Mouse (Mus musculus): Measurements from ENCODE around the gene Ccdc18. TPM values are rescaled to one million over a fixed set of nuclear protein-coding genes. Genes with fewer than 3 reads are reported as not detected.
"Not testable (repeated sequence)": the region's sequence is repeated elsewhere in the genome, so short reads cannot be mapped to it uniquely, and the experiment has no call there.

Gene Ccdc18
- polyA plus RNA-seq, 1 experiment from 2014 or later, result 5.7 TPM

- no peaks in the 10 kb centered on the region for H3K9me3 ChIP-seq (ENCODE audit: control insufficient read depth, low read length)
- H3K4me3 ChIP-seq (replicated peaks; ENCODE audit: low read length), result no peak overlapping the region
- no peak overlapping the region for H3K27ac ChIP-seq (ENCODE audit: low read length)
- ATAC-seq, result no peak
- no peaks in the 10 kb centered on the region for H3K4me1 ChIP-seq (replicated peaks; ENCODE audit: control insufficient read depth, insufficient read depth, low read length)
- H3K4me2 ChIP-seq (ENCODE audit: low read length), result no peak overlapping the region
- no peaks in the 10 kb centered on the region for H3K27me3 ChIP-seq (replicated peaks; ENCODE audit: control insufficient read depth, insufficient read depth, low read length)
- no peak overlapping the region for H3K9ac ChIP-seq (replicated peaks; ENCODE audit: low read depth, low read length)
- no peaks in the 10 kb centered on the region for H3K36me3 ChIP-seq (ENCODE audit: control insufficient read depth, insufficient read depth)
Observed at GRCm38 (mm10) chr5:108226159-108226558, 93.5 kb downstream of the Ccdc18 start.

- ATAC-seq, result no peak
- Histone ChIP-seq H3K4me3 (replicated peaks; ENCODE audit: low read length) (no peak overlapping the region), H3K9me3 (ENCODE audit: control insufficient read depth, low read length) (no peaks in the 10 kb centered on the region), H3K4me1 (replicated peaks; ENCODE audit: control insufficient read depth, insufficient read depth, low read length) (no peaks in the 10 kb centered on the region), H3K27ac (ENCODE audit: low read length) (no peak overlapping the region), H3K4me2 (ENCODE audit: low read length) (no peak overlapping the region), H3K36me3 (ENCODE audit: control insufficient read depth, insufficient read depth) (no peaks in the 10 kb centered on the region), H3K27me3 (replicated peaks; ENCODE audit: control insufficient read depth, insufficient read depth, low read length) (no peaks in the 10 kb centered on the region), H3K9ac (replicated peaks; ENCODE audit: low read depth, low read length) (no peak overlapping the region)
- 57% methylated on average over 3 of the region's 3 CpGs for WGBS
Observed at GRCm38 (mm10) chr5:108246314-108246765, 113.7 kb downstream of the Ccdc18 start.

GRCm38 (mm10) chr5:108250033-108250432 lies 117.4 kb downstream of the Ccdc18 start:
- ATAC-seq, result no peak
- Histone ChIP-seq H3K4me1 (replicated peaks; ENCODE audit: control insufficient read depth, insufficient read depth, low read length) (no peaks in the 10 kb centered on the region), H3K4me3 (replicated peaks; ENCODE audit: low read length) (no peak overlapping the region), H3K36me3 (ENCODE audit: control insufficient read depth, insufficient read depth) (no peaks in the 10 kb centered on the region), H3K9ac (replicated peaks; ENCODE audit: low read depth, low read length) (no peak overlapping the region), H3K9me3 (ENCODE audit: control insufficient read depth, low read length) (no peaks in the 10 kb centered on the region), H3K27ac (ENCODE audit: low read length) (no peak overlapping the region), H3K4me2 (ENCODE audit: low read length) (no peak overlapping the region), H3K27me3 (replicated peaks; ENCODE audit: control insufficient read depth, insufficient read depth, low read length) (no peaks in the 10 kb centered on the region)
- 71% methylated on average over 2 of the region's 2 CpGs for WGBS

GRCm38 (mm10) chr5:108255259-108255658 lies 122.6 kb downstream of the Ccdc18 start:
- Histone ChIP-seq H3K27ac (ENCODE audit: low read length) (no peak overlapping the region), H3K9me3 (ENCODE audit: control insufficient read depth, low read length) (no peaks in the 10 kb centered on the region), H3K4me2 (ENCODE audit: low read length) (no peak overlapping the region), H3K4me1 (replicated peaks; ENCODE audit: control insufficient read depth, insufficient read depth, low read length) (no peaks in the 10 kb centered on the region), H3K27me3 (replicated peaks; ENCODE audit: control insufficient read depth, insufficient read depth, low read length) (no peaks in the 10 kb centered on the region), H3K4me3 (replicated peaks; ENCODE audit: low read length) (no peak overlapping the region), H3K36me3 (ENCODE audit: control insufficient read depth, insufficient read depth) (no peaks in the 10 kb centered on the region), H3K9ac (replicated peaks; ENCODE audit: low read depth, low read length) (no peak overlapping the region)
- 87% methylated on average over 5 of the region's 5 CpGs for WGBS
- no peak for ATAC-seq

- H3K4me1 ChIP-seq (replicated peaks; ENCODE audit: control insufficient read depth, insufficient read depth, low read length), result peaks cover under 1% of the 10 kb centered on the region; the same call in 1 of the 2 replicates
- no peak overlapping the region for H3K27ac ChIP-seq (ENCODE audit: low read length)
- no peak overlapping the region for H3K9ac ChIP-seq (replicated peaks; ENCODE audit: low read depth, low read length)
- no peaks in the 10 kb centered on the region for H3K27me3 ChIP-seq (replicated peaks; ENCODE audit: control insufficient read depth, insufficient read depth, low read length)
- ATAC-seq, result peak; percentile 50
- H3K36me3 ChIP-seq (ENCODE audit: control insufficient read depth, insufficient read depth), result no peaks in the 10 kb centered on the region
- no peaks in the 10 kb centered on the region for H3K9me3 ChIP-seq (ENCODE audit: control insufficient read depth, low read length)
- no peak overlapping the region for H3K4me3 ChIP-seq (replicated peaks; ENCODE audit: low read length)
- 33% methylated on average over 4 of the region's 4 CpGs for WGBS
- no peak overlapping the region for H3K4me2 ChIP-seq (ENCODE audit: low read length)
Observed at GRCm38 (mm10) chr5:108262722-108263121, 130.0 kb downstream of the Ccdc18 start.

- not testable (repeated sequence) for H3K27me3 ChIP-seq (replicated peaks; ENCODE audit: control insufficient read depth, insufficient read depth, low read length); H3K4me2 ChIP-seq (ENCODE audit: low read length); H3K4me1 ChIP-seq (replicated peaks; ENCODE audit: control insufficient read depth, insufficient read depth, low read length); H3K36me3 ChIP-seq (ENCODE audit: control insufficient read depth, insufficient read depth); H3K9me3 ChIP-seq (ENCODE audit: control insufficient read depth, low read length); ATAC-seq; H3K27ac ChIP-seq (ENCODE audit: low read length); H3K9ac ChIP-seq (replicated peaks; ENCODE audit: low read depth, low read length); H3K4me3 ChIP-seq (replicated peaks; ENCODE audit: low read length)
- 73% methylated on average over 1 of the region's 1 CpGs for WGBS
Observed at GRCm38 (mm10) chr5:108263785-108264184, 131.1 kb downstream of the Ccdc18 start.

- H3K4me3 ChIP-seq (replicated peaks; ENCODE audit: low read length), result no peak overlapping the region
- peaks cover 19% of the 10 kb centered on the region for H3K4me1 ChIP-seq (replicated peaks; ENCODE audit: control insufficient read depth, insufficient read depth, low read length)
- no peak overlapping the region for H3K27ac ChIP-seq (ENCODE audit: low read length)
- no peaks in the 10 kb centered on the region for H3K9me3 ChIP-seq (ENCODE audit: control insufficient read depth, low read length)
- no peaks in the 10 kb centered on the region for H3K36me3 ChIP-seq (ENCODE audit: control insufficient read depth, insufficient read depth)
- H3K27me3 ChIP-seq (replicated peaks; ENCODE audit: control insufficient read depth, insufficient read depth, low read length), result no peaks in the 10 kb centered on the region
- no peak overlapping the region for H3K4me2 ChIP-seq (ENCODE audit: low read length)
- no peak overlapping the region for H3K9ac ChIP-seq (replicated peaks; ENCODE audit: low read depth, low read length)
- ATAC-seq, result no peak
Observed at GRCm38 (mm10) chr5:108266990-108267389, 134.3 kb downstream of the Ccdc18 start.

- no peaks in the 10 kb centered on the region for H3K9me3 ChIP-seq (ENCODE audit: control insufficient read depth, low read length)
- peak within 1 kb of the TSS; percentile 95 for H3K27ac ChIP-seq (ENCODE audit: low read length)
- no peaks in the 10 kb centered on the region; the same call in 1 of the 2 replicates for H3K36me3 ChIP-seq (ENCODE audit: control insufficient read depth, insufficient read depth)
- no peaks in the 10 kb centered on the region for H3K27me3 ChIP-seq (replicated peaks; ENCODE audit: control insufficient read depth, insufficient read depth, low read length)
- peak within 1 kb of the TSS; percentile 97 for H3K4me2 ChIP-seq (ENCODE audit: low read length)
- H3K9ac ChIP-seq (replicated peaks; ENCODE audit: low read depth, low read length), result peak within 1 kb of the TSS; percentile 80
- 3% methylated on average over 54 of the region's 55 CpGs for whole genome bisulfite sequencing
- ATAC-seq, result peak; percentile 99
- peak within 1 kb of the TSS; percentile 72 for H3K4me3 ChIP-seq (replicated peaks; ENCODE audit: low read length)
- H3K4me1 ChIP-seq (replicated peaks; ENCODE audit: control insufficient read depth, insufficient read depth, low read length), result peaks cover 28% of the 10 kb centered on the region
Observed at GRCm38 (mm10) chr5:108268127-108269062, 135.7 kb downstream of the Ccdc18 start, which contains the start of gene Dr1. Gene Dr1 (plus strand): TSS chr5:108268897.

- under 1% methylated on average over 44 of the region's 44 CpGs for WGBS
- Histone ChIP-seq H3K4me2 (ENCODE audit: low read length) (peak overlapping the region; percentile 97), H3K4me1 (replicated peaks; ENCODE audit: control insufficient read depth, insufficient read depth, low read length) (peaks cover 28% of the 10 kb centered on the region), H3K27me3 (replicated peaks; ENCODE audit: control insufficient read depth, insufficient read depth, low read length) (no peaks in the 10 kb centered on the region), H3K36me3 (ENCODE audit: control insufficient read depth, insufficient read depth) (no peaks in the 10 kb centered on the region; the same call in 1 of the 2 replicates), H3K4me3 (replicated peaks; ENCODE audit: low read length) (peak overlapping the region; percentile 72), H3K27ac (ENCODE audit: low read length) (peak overlapping the region; percentile 95), H3K9me3 (ENCODE audit: control insufficient read depth, low read length) (no peaks in the 10 kb centered on the region), H3K9ac (replicated peaks; ENCODE audit: low read depth, low read length) (peak overlapping the region; percentile 80)
- ATAC-seq, result peak; percentile 78
Observed at GRCm38 (mm10) chr5:108269063-108269810, 136.6 kb downstream of the Ccdc18 start.
